Mouse (Mus musculus): ENCODE results near the gene Tmem51. TPM values are rescaled to one million over a fixed set of nuclear protein-coding genes. Genes with fewer than 3 reads are reported as not detected.

Tmem51 gene
- polyA plus RNA-seq, 1 experiment from 2014 or later, result 23.0 TPM

GRCm38 (mm10) chr4:142077572-142078271 lies 6.4 kb downstream of the Tmem51 start:
- H3K4me2 ChIP-seq (replicated peaks; ENCODE audit: low read depth, low read length), result 0 out of 2 replicates have a peak overlapping the region, but pooled peaks have one; percentile 12
- H3K27me3 ChIP-seq (ENCODE audit: control insufficient read depth, insufficient read depth, low read length), result no peaks in the 10 kb centered on the region
- peak; percentile 21; the same call in 1 of the 2 replicates for ATAC-seq (ENCODE audit: low FRiP score, low TSS enrichment)
- H3K4me1 ChIP-seq (ENCODE audit: control insufficient read depth, insufficient read depth, low read length), result peaks cover 29% of the 10 kb centered on the region
- no peaks in the 10 kb centered on the region for H3K36me3 ChIP-seq (ENCODE audit: control insufficient read depth, insufficient read depth, low read length)
- no peak overlapping the region for H3K9ac ChIP-seq (ENCODE audit: low read depth, low read length)
- H3K4me3 ChIP-seq (ENCODE audit: low read length), result no peak overlapping the region
- no peaks in the 10 kb centered on the region for H3K9me3 ChIP-seq (ENCODE audit: control insufficient read depth, low read length)
- WGBS, result 35% methylated on average over 18 of the region's 18 CpGs
- peak overlapping the region; percentile 51; the same call in 1 of the 2 replicates for H3K27ac ChIP-seq (ENCODE audit: low read depth, low read length)

- no peak overlapping the region for H3K4me3 ChIP-seq (ENCODE audit: low read length)
- H3K36me3 ChIP-seq (ENCODE audit: control insufficient read depth, insufficient read depth, low read length), result no peaks in the 10 kb centered on the region
- no peak overlapping the region for H3K27ac ChIP-seq (ENCODE audit: low read depth, low read length)
- H3K9ac ChIP-seq (ENCODE audit: low read depth, low read length), result no peak overlapping the region
- WGBS, result 69% methylated on average over 1 of the region's 1 CpGs
- H3K9me3 ChIP-seq (ENCODE audit: control insufficient read depth, low read length), result no peaks in the 10 kb centered on the region
- peaks cover 28% of the 10 kb centered on the region for H3K4me1 ChIP-seq (ENCODE audit: control insufficient read depth, insufficient read depth, low read length)
- ATAC-seq (ENCODE audit: low FRiP score, low TSS enrichment), result no peak
- no peaks in the 10 kb centered on the region for H3K27me3 ChIP-seq (ENCODE audit: control insufficient read depth, insufficient read depth, low read length)
- H3K4me2 ChIP-seq (replicated peaks; ENCODE audit: low read depth, low read length), result no peak overlapping the region
Measured at GRCm38 (mm10) chr4:142076883-142077282, 7.2 kb downstream of the Tmem51 start.

GRCm38 (mm10) chr4:142075931-142076330 lies 8.2 kb downstream of the Tmem51 start:
- no peak overlapping the region for H3K27ac ChIP-seq (ENCODE audit: low read depth, low read length)
- H3K4me2 ChIP-seq (replicated peaks; ENCODE audit: low read depth, low read length), result no peak overlapping the region
- H3K9me3 ChIP-seq (ENCODE audit: control insufficient read depth, low read length), result no peaks in the 10 kb centered on the region
- H3K9ac ChIP-seq (ENCODE audit: low read depth, low read length), result no peak overlapping the region
- H3K36me3 ChIP-seq (ENCODE audit: control insufficient read depth, insufficient read depth, low read length), result no peaks in the 10 kb centered on the region
- H3K4me3 ChIP-seq (ENCODE audit: low read length), result no peak overlapping the region
- no peak for ATAC-seq (ENCODE audit: low FRiP score, low TSS enrichment)
- peaks cover 24% of the 10 kb centered on the region; the same call in 1 of the 2 replicates for H3K4me1 ChIP-seq (ENCODE audit: control insufficient read depth, insufficient read depth, low read length)
- 84% methylated on average over 11 of the region's 11 CpGs for WGBS
- H3K27me3 ChIP-seq (ENCODE audit: control insufficient read depth, insufficient read depth, low read length), result no peaks in the 10 kb centered on the region

- Histone ChIP-seq H3K4me1 (ENCODE audit: control insufficient read depth, insufficient read depth, low read length) (peaks cover 18% of the 10 kb centered on the region; the same call in 1 of the 2 replicates), H3K4me3 (ENCODE audit: low read length) (no peak overlapping the region), H3K4me2 (replicated peaks; ENCODE audit: low read depth, low read length) (no peak overlapping the region), H3K9me3 (ENCODE audit: control insufficient read depth, low read length) (no peaks in the 10 kb centered on the region), H3K36me3 (ENCODE audit: control insufficient read depth, insufficient read depth, low read length) (no peaks in the 10 kb centered on the region), H3K27me3 (ENCODE audit: control insufficient read depth, insufficient read depth, low read length) (no peaks in the 10 kb centered on the region), H3K27ac (ENCODE audit: low read depth, low read length) (no peak overlapping the region), H3K9ac (ENCODE audit: low read depth, low read length) (no peak overlapping the region)
- no peak for ATAC-seq (ENCODE audit: low FRiP score, low TSS enrichment)
- 64% methylated on average over 13 of the region's 13 CpGs for WGBS
Measured at GRCm38 (mm10) chr4:142074060-142074732, 9.9 kb downstream of the Tmem51 start.

GRCm38 (mm10) chr4:142071243-142071991 lies 12.7 kb downstream of the Tmem51 start:
- Histone ChIP-seq H3K27me3 (ENCODE audit: control insufficient read depth, insufficient read depth, low read length) (0 out of 2 replicates have a peak, but pooled peaks cover 3% of the 10 kb centered on the region), H3K4me2 (replicated peaks; ENCODE audit: low read depth, low read length) (no peak overlapping the region), H3K27ac (ENCODE audit: low read depth, low read length) (no peak overlapping the region), H3K9ac (ENCODE audit: low read depth, low read length) (no peak overlapping the region; the same call in 1 of the 2 replicates), H3K4me1 (ENCODE audit: control insufficient read depth, insufficient read depth, low read length) (peaks cover 8% of the 10 kb centered on the region; the same call in 1 of the 2 replicates), H3K4me3 (ENCODE audit: low read length) (no peak overlapping the region), H3K9me3 (ENCODE audit: control insufficient read depth, low read length) (no peaks in the 10 kb centered on the region), H3K36me3 (ENCODE audit: control insufficient read depth, insufficient read depth, low read length) (no peaks in the 10 kb centered on the region)
- no peak for ATAC-seq (ENCODE audit: low FRiP score, low TSS enrichment)
- WGBS, result 16% methylated on average over 18 of the region's 18 CpGs

GRCm38 (mm10) chr4:142070840-142071239 lies 13.3 kb downstream of the Tmem51 start:
- H3K27me3 ChIP-seq (ENCODE audit: control insufficient read depth, insufficient read depth, low read length), result 0 out of 2 replicates have a peak, but pooled peaks cover 3% of the 10 kb centered on the region
- peaks cover 11% of the 10 kb centered on the region for H3K4me1 ChIP-seq (ENCODE audit: control insufficient read depth, insufficient read depth, low read length)
- 9% methylated on average over 8 of the region's 8 CpGs for WGBS
- no peaks in the 10 kb centered on the region for H3K36me3 ChIP-seq (ENCODE audit: control insufficient read depth, insufficient read depth, low read length)
- no peak overlapping the region for H3K4me3 ChIP-seq (ENCODE audit: low read length)
- no peaks in the 10 kb centered on the region for H3K9me3 ChIP-seq (ENCODE audit: control insufficient read depth, low read length)
- no peak overlapping the region for H3K4me2 ChIP-seq (replicated peaks; ENCODE audit: low read depth, low read length)
- H3K27ac ChIP-seq (ENCODE audit: low read depth, low read length), result no peak overlapping the region
- no peak overlapping the region for H3K9ac ChIP-seq (ENCODE audit: low read depth, low read length)
- no peak for ATAC-seq (ENCODE audit: low FRiP score, low TSS enrichment)

- Histone ChIP-seq H3K9ac (ENCODE audit: low read depth, low read length) (no peak overlapping the region), H3K4me3 (ENCODE audit: low read length) (no peak overlapping the region), H3K9me3 (ENCODE audit: control insufficient read depth, low read length) (no peaks in the 10 kb centered on the region), H3K27ac (ENCODE audit: low read depth, low read length) (no peak overlapping the region), H3K4me2 (replicated peaks; ENCODE audit: low read depth, low read length) (no peak overlapping the region), H3K4me1 (ENCODE audit: control insufficient read depth, insufficient read depth, low read length) (peaks cover 14% of the 10 kb centered on the region), H3K27me3 (ENCODE audit: control insufficient read depth, insufficient read depth, low read length) (0 out of 2 replicates have a peak, but pooled peaks cover 3% of the 10 kb centered on the region), H3K36me3 (ENCODE audit: control insufficient read depth, insufficient read depth, low read length) (no peaks in the 10 kb centered on the region)
- no peak for ATAC-seq (ENCODE audit: low FRiP score, low TSS enrichment)
- 38% methylated on average over 18 of the region's 18 CpGs for WGBS
Measured at GRCm38 (mm10) chr4:142068899-142069812, 14.9 kb downstream of the Tmem51 start.

GRCm38 (mm10) chr4:142066576-142066975 lies 17.5 kb downstream of the Tmem51 start:
- WGBS, result 50% methylated on average over 4 of the region's 4 CpGs
- H3K4me1 ChIP-seq (ENCODE audit: control insufficient read depth, insufficient read depth, low read length), result peaks cover 10% of the 10 kb centered on the region

More at GRCm38 (mm10) chr4:142066576-142066975, 17.5 kb downstream of the Tmem51 start:
- H3K36me3 ChIP-seq (ENCODE audit: control insufficient read depth, insufficient read depth, low read length), result no peaks in the 10 kb centered on the region
- no peak overlapping the region for H3K27ac ChIP-seq (ENCODE audit: low read depth, low read length)
- H3K9ac ChIP-seq (ENCODE audit: low read depth, low read length), result no peak overlapping the region
- H3K9me3 ChIP-seq (ENCODE audit: control insufficient read depth, low read length), result no peaks in the 10 kb centered on the region
- H3K4me3 ChIP-seq (ENCODE audit: low read length), result no peak overlapping the region
- H3K4me2 ChIP-seq (replicated peaks; ENCODE audit: low read depth, low read length), result no peak overlapping the region
- 0 out of 2 replicates have a peak, but pooled peaks cover 3% of the 10 kb centered on the region for H3K27me3 ChIP-seq (ENCODE audit: control insufficient read depth, insufficient read depth, low read length)
- ATAC-seq (ENCODE audit: low FRiP score, low TSS enrichment), result no peak

Data from kidney, embryonic 14.5 days (tissue).